Mouse (Mus musculus) midbrain, embryonic 16.5 days (tissue): Measurements from ENCODE around the gene Otop2. TPM values are rescaled to one million over a fixed set of nuclear protein-coding genes. Genes with fewer than 3 reads are reported as not detected.
A peak's percentile ranks its signal among the peaks of the same experiment; 100 is the strongest.

Experiments
- ATAC-seq: fragments of 200-750 bp; cut with Nextera tagmentation; 2 replicates; pipeline ENCODE4 v1.8.0; 2017; ENCODE audit warnings: moderate TSS enrichment
- H3K27ac ChIP-seq: fragments of 300-500 bp; sonication (generic); 2 replicates; pipeline ENCODE4 v1.5.1; 2014; ENCODE audit warnings: mild to moderate bottlenecking, low read length, mixed read lengths
- H3K27me3 ChIP-seq: fragments of 300-500 bp; sonication (generic); 2 replicates; pipeline ENCODE4 v1.6.1; 2014; ENCODE audit warnings: low read depth, low read length, mixed read lengths; ENCODE audit not compliant: control insufficient read depth, insufficient read depth
- H3K36me3 ChIP-seq: fragments of 300-500 bp; sonication (generic); 2 replicates; pipeline ENCODE4 v1.6.1; 2014; ENCODE audit warnings: mild to moderate bottlenecking, low read length, moderate library complexity, mixed read lengths; ENCODE audit not compliant: control insufficient read depth, insufficient read depth
- H3K4me1 ChIP-seq: fragments of 300-500 bp; sonication (generic); 2 replicates; pipeline ENCODE4 v1.6.1; 2014; ENCODE audit warnings: mild to moderate bottlenecking, low read length, mixed read lengths; ENCODE audit not compliant: control insufficient read depth, insufficient read depth
- H3K4me2 ChIP-seq: fragments of 300-500 bp; sonication (generic); 2 replicates; pipeline ENCODE4 v1.6.1; 2014; ENCODE audit warnings: mild to moderate bottlenecking, low read length, mixed read lengths
- H3K4me3 ChIP-seq: fragments of 300-500 bp; sonication (generic); 2 replicates; pipeline ENCODE4 v1.5.1; 2014; ENCODE audit warnings: low read depth, mild to moderate bottlenecking, low read length, moderate library complexity, mixed read lengths
- H3K9ac ChIP-seq: fragments of 300-500 bp; sonication (generic); 2 replicates; pipeline ENCODE4 v1.6.1; 2014; ENCODE audit warnings: low read depth, low read length, mixed read lengths
- H3K9me3 ChIP-seq: fragments of 300-500 bp; sonication (generic); replicated peaks from 2 replicates; pipeline ENCODE4 v1.6.1; 2014; ENCODE audit warnings: mild to moderate bottlenecking, low read length, mixed read lengths; ENCODE audit not compliant: control insufficient read depth, poor library complexity, severe bottlenecking
- WGBS: fragments of 180-500 bp; shearing (Covaris S2); extraction: QIAGEN DNeasy Blood & Tissue Kit; methylation state at CpG from one replicate; pipeline ENCODE4 v1.1.7; 2014; 5-methylcytosine and 5-hydroxymethylcytosine counted together
- polyA plus RNA-seq: library from polyadenylated mRNA; unstranded; fragments of >200 nt; fragmentation: Nextera tagmentation; extraction: Ambion mirVana; gene quantifications from 2 replicates; pipeline ENCODE4 v1.2.1, GENCODE M21; 2015

Otop2 gene
- polyA plus RNA-seq, 1 experiment from 2014 or later, result 0.29 TPM

DNA sequence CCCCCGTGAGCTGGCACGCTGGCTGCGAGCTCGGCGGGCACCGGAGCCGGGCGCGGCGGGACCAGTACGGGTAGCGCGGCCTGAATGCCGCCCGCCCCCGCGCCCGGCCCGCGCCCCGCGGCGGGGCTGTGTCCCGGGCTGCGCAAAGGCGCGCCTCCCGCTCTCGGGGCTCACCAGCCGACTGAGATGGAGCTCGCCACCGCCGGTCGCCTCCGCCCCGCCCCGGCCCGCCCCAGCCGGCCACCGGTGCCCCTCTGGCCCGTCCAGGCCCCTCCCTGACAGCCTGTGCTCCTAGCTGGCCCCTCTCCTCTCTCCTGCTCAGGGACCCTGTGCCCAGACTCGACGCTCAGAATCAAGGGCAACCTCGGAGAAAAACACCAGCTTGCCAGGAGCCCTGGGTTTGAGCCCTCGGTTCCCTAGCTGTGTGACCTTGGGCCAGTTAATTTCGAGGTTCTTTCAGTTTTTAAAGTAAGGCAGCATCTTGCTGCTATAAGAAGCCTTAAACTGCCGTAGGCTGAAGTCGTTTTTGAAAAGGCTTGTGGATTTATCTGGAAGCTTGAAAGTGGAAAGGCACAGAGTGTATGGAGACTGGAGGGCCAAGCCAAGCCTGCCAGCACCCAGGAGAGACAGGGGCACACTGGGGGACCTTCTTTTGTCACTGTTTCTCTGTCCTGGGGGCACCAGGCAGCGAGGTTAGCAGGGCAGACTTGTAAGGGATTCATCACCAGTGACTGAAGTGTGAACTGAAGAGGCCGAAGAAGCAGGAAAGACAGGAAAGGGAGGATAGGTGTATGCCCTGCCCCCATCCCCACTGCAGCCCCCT lies 39.7 kb upstream of the Otop2 start, which contains the start of gene Grin2c:
TSS of gene Grin2c (minus strand) at position 183 of the 823 bp plus-strand sequence.
- Histone ChIP-seq H3K9ac (peak within 1 kb of the TSS; percentile 61; the same call in 1 of the 2 replicates), H3K27me3 (peaks cover 63% of the 10 kb centered on the region), H3K4me3 (peak within 1 kb of the TSS; percentile 36), H3K4me2 (peak within 1 kb of the TSS; percentile 63), H3K9me3 (no peaks in the 10 kb centered on the region), H3K4me1 (peaks cover 21% of the 10 kb centered on the region), H3K36me3 (peaks cover 18% of the 10 kb centered on the region), H3K27ac (no peak within 1 kb of the TSS)
- 9% methylated on average over 26 of the region's 50 CpGs for WGBS
- ATAC-seq, result no peak

DNA sequence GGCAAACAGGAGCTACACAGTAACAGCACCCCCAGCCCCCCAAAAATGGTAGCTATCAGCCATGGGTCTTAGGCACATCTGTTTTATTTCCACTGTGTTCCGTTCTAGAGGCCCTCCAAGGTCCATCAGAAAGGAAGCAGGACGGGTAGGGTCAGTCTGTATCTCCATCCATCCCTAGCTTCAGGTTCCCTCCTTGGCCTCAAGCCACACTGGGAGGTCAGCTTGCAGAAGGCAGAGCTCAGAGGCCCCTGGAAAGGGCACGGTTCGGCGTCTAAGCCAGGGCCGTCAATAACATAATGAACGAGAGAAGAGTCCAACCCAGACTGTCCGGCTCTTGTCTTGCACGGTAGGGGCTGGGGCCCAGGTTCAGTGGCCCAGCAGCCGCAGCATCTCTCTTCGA lies 39.0 kb upstream of the Otop2 start:
- Histone ChIP-seq H3K27ac (no peak overlapping the region), H3K9me3 (no peaks in the 10 kb centered on the region), H3K9ac (no peak overlapping the region), H3K27me3 (peaks cover 56% of the 10 kb centered on the region), H3K4me2 (no peak overlapping the region), H3K4me1 (peaks cover 21% of the 10 kb centered on the region), H3K36me3 (peaks cover 18% of the 10 kb centered on the region), H3K4me3 (no peak overlapping the region)
- ATAC-seq, result no peak
- WGBS, result 74% methylated on average over 11 of the region's 11 CpGs

DNA sequence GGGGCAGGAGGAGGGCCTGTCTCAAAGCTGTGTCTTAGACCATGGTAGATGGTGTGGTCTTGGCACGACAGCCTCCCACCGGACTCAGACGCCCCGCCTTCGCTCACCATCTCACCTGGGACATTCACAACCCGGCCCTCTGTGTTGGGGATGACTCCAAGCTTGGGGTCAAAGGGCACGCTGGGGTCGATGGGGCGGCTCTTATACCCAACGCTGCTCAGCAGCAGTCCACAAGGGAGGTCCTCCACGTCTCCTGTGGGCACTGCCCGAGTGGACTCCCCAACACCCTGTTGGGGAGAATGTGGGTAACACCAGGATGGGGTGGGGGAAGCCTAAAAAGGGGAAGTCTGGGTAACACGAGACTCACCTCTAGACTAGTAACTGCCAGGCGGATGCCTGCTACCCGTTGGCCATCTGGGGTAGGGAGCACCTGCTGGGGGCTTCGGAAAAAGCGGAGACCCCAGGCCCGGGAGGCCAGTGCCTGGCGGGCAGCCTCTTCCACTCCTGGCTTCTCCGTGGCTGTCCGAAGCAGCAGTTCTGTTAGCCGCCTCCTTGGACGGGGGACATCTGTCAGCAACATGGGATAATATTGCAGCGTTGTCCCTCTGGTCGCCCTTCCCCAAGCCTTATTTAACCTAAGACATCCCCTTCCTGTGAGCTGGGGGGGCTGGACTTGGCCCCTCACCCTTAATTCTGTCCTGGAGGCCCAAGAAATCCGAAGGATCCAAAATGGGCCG lies 37.5 kb upstream of the Otop2 start:
- ATAC-seq, result no peak
- 90% methylated on average over 27 of the region's 27 CpGs for WGBS

DNA sequence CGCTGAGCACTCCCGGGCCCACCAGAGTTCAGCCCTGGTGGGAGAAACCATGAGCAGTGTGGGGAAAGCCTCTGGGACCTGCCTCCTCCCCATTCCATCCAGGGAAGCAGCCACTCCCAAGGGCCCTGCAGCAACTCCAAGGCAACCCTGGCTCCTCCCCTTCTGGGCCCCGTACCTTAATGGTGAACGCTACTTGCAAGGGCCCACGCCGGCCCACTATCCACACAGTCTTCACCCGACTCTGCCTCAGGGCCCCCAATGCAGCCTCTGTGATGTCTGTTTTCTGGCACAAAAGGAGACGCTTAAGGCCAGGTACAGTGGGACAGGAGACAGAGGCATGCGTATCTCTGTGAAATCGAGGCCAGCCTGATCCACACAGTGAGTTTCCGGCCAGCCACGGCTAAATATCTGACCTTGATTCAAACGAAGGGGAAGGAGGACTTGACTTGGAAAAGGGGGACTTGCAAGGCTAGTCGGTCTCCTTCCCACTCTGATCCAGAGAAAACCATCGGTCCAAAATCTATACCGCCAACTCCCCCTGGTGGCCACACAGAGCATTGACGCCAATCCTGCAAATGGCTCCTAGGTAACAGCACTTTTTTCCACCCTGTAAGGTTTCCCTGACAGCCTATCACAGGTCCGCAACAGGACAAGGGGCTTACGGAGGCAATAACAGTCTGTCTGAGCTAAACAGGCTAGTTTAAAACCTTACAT lies 36.7 kb upstream of the Otop2 start:
- ATAC-seq, result peak; percentile 26; the same call in 1 of the 2 replicates
- Histone ChIP-seq H3K4me3 (no peak overlapping the region), H3K27me3 (peaks cover 36% of the 10 kb centered on the region), H3K36me3 (peaks cover 18% of the 10 kb centered on the region), H3K4me1 (peaks cover 22% of the 10 kb centered on the region), H3K9ac (no peak overlapping the region), H3K9me3 (no peaks in the 10 kb centered on the region), H3K27ac (no peak overlapping the region), H3K4me2 (no peak overlapping the region)
- 25% methylated on average over 17 of the region's 19 CpGs for WGBS

More for the DNA sequence above, 37.5 kb upstream of the Otop2 start:
- H3K36me3 ChIP-seq, result peaks cover 18% of the 10 kb centered on the region
- peaks cover 21% of the 10 kb centered on the region for H3K4me1 ChIP-seq
- no peak overlapping the region for H3K9ac ChIP-seq
- no peaks in the 10 kb centered on the region for H3K9me3 ChIP-seq
- no peak overlapping the region for H3K4me2 ChIP-seq
- no peak overlapping the region for H3K4me3 ChIP-seq
- H3K27ac ChIP-seq, result no peak overlapping the region
- H3K27me3 ChIP-seq, result peaks cover 43% of the 10 kb centered on the region

DNA sequence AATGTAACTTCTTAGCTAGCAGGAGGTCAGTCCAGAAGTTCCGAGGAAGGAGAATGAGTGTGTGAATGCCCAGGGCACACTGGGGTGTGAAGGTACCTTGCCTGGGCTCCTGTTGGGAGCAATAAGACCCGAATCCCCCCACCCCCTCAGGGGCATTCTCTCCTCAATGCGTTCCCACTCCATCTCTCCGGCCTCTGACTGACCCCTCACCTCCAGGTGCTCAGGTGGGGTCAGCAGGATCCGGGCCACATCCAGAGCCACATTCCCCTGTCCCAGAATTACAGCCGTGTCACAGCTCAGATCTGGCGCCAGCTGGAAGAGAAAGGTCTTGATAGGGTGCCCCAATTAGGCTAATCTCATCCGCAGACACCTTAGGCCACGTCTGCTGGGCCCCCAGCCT lies 35.9 kb upstream of the Otop2 start:
- Histone ChIP-seq H3K9me3 (no peaks in the 10 kb centered on the region), H3K27ac (no peak overlapping the region), H3K36me3 (peaks cover 18% of the 10 kb centered on the region), H3K4me1 (peaks cover 27% of the 10 kb centered on the region), H3K4me3 (no peak overlapping the region), H3K9ac (no peak overlapping the region), H3K4me2 (no peak overlapping the region), H3K27me3 (peaks cover 28% of the 10 kb centered on the region)
- ATAC-seq, result no peak
- WGBS, result 80% methylated on average over 9 of the region's 9 CpGs

DNA sequence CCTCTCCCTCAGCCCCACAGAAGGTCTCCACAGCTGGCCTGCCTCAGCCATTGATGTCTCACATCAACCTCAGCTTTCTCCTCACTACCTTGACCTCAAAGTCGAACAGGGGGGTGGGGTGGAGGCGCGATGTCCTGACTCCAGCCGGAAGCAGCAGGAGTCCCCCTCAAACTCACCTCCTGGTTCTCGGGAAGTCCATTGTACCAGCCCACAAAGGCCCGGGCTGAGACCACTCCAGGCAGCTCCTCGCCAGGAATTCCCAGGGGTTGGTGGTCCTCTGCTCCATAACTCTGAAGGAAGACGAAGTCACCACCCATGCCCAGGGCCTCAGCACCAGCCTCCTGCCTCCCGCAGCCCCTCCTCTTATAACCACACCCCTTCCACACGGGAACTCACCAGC lies 35.5 kb upstream of the Otop2 start:
- no peaks in the 10 kb centered on the region for H3K9me3 ChIP-seq
- no peak for ATAC-seq
- H3K27ac ChIP-seq, result no peak overlapping the region
- H3K4me2 ChIP-seq, result no peak overlapping the region
- no peak overlapping the region for H3K9ac ChIP-seq
- peaks cover 18% of the 10 kb centered on the region for H3K36me3 ChIP-seq
- H3K4me3 ChIP-seq, result no peak overlapping the region
- WGBS, result 75% methylated on average over 10 of the region's 10 CpGs
- peaks cover 24% of the 10 kb centered on the region for H3K27me3 ChIP-seq
- H3K4me1 ChIP-seq, result peaks cover 27% of the 10 kb centered on the region

DNA sequence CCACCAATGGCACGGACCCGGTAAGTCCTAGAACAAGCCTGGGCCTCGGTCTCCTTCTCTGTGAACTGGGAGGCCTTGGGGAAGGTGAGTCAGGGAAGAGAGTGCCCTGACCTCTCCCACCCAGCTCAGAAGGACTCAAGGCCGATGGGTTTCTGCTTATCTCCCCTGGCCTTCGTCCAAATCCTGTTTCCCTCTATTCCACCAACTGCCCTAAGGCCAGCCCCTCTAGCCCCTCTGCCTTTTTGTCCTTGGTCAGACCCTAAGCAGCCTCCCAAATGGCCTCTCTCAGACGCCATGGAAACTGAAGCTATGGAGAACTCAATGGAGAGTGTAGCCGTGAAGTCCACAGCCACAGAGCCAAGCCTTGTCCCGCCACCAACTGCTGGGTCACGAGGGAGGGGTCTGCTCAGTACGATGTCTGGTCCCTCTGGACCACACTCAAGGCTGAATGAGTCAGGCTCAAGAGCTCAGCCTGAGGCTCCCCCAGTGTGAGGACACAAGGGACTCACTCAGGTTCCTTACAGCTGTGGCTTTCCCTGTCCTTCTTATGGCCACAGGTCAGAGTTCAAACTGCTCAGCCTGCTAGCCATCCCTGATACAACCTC lies 34.0 kb upstream of the Otop2 start:
- no peak for ATAC-seq
- no peak overlapping the region; the same call in 1 of the 2 replicates for H3K9ac ChIP-seq
- H3K27me3 ChIP-seq, result peaks cover 9% of the 10 kb centered on the region
- H3K36me3 ChIP-seq, result peaks cover 17% of the 10 kb centered on the region
- H3K9me3 ChIP-seq, result no peaks in the 10 kb centered on the region
- H3K27ac ChIP-seq, result no peak overlapping the region
- H3K4me2 ChIP-seq, result no peak overlapping the region
- 63% methylated on average over 10 of the region's 10 CpGs for WGBS
- H3K4me1 ChIP-seq, result peaks cover 23% of the 10 kb centered on the region
- no peak overlapping the region for H3K4me3 ChIP-seq

DNA sequence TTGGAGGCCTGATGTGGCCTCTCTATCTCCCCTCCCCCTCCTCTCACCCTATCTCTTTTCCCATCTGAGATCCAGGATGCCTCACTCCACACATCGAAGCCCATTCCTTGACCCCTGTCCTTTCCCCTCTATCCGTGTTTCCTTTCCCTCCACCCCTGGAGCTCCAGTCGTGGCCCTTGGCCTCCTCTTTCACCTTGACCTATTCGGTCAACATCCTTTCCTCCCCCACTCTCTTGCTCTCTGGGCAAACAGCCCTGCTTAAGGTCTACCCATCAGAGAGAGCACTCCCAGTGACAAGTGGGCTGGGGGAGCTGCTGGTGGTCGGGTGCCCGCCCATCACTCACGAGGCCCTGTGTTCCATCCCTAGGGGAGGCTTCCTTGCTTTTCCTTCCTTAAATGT lies 33.2 kb upstream of the Otop2 start:
- no peak overlapping the region for H3K27ac ChIP-seq
- H3K27me3 ChIP-seq, result peaks cover 1% of the 10 kb centered on the region
- peaks cover 10% of the 10 kb centered on the region for H3K36me3 ChIP-seq
- 77% methylated on average over 7 of the region's 7 CpGs for WGBS
- no peaks in the 10 kb centered on the region for H3K9me3 ChIP-seq
- ATAC-seq, result no peak
- H3K9ac ChIP-seq, result no peak overlapping the region; the same call in 1 of the 2 replicates
- no peak overlapping the region for H3K4me2 ChIP-seq
- H3K4me1 ChIP-seq, result peaks cover 25% of the 10 kb centered on the region
- no peak overlapping the region for H3K4me3 ChIP-seq
